Mouse (Mus musculus) ovary, postnatal 10 days (tissue): ENCODE data around the gene Mfsd2a.
A peak's percentile ranks its signal among the peaks of the same experiment; 100 is the strongest.
"Not testable (repeated sequence)": the region's sequence is repeated elsewhere in the genome, so short reads cannot be mapped to it uniquely, and the experiment has no call there.

ENCODE experiments used
- DNase-seq: peaks from one replicate; pipeline ENCODE4 v3.0.0; 2022; ENCODE audit warnings: low spot score

Mfsd2a gene

DNA sequence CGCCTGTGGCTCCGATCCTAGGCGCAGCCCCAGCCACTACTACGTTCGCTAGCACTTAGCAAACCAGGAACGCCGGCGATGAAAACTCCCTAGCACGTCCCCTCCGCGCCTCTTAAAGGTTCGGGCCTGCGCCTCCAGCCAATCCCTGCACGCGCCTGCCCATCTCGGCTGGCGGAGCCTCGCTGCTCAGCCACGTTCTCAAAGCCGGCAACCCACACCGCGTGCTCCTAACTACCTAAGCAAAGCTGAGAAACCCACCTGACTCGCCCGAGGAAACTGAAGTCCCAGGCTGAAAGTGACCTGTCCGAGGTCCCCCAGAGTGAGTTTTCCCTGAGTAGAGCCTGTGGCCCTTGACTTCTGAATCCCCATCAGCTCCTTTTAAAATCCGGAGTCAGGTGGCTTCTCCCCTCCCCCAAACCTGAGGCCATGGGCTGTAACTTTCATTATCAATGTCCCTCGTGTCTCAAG, at the start of gene Mfsd2a:
Mfsd2a (minus strand) TSS at position 89 of the 468 bp plus-strand sequence.
- DNase-seq, result no peak

DNA sequence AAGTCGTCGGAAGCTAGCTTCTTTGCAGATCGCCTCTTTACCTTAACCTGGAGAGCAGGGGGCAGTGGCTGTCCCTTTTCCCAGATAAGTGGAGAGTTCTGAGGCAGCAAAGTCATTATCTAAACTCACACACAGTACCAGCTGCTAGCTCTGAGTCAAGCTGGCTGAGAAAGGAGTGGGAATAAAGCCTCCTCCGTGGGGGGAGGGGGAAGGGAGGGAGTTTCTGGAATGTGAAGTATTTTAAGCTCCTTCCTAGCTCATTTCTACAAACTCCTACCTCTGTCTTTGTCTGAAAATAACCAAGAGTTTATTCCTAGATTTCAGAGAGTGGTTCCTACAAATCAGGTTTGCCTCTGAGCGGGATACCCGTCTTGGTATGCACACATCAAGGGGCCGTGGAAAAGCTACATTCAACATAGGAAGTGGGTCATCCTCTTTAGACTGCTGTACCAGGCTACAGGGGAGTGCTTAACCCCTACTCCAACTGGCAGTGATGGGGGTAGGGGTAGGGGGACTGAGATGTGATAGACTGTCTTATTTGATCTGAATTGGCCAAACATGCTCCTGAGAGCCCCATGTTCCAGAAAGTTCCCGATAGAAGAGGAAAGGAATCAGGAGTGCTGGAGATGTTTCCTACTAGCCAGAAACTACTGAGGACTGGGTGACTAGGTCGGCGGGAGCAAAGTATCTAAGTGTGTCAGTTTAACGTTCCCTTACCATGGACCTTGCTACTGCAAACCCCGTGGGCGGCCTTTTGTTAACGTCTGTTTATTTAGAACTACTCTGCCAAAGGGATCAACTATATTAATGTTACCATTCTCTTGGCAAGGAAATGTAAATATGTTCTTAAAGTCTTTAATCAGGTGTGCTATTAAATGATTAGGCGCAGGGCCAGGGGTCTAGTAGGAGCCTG, 44.3 kb upstream of the Mfsd2a start:
- no peak for DNase-seq

- no peak for DNase-seq
Observed at GRCm38 (mm10) chr4:123000617-123001342, 39.8 kb upstream of the Mfsd2a start.

- no peak for DNase-seq
Observed at GRCm38 (mm10) chr4:123000130-123000529, 39.1 kb upstream of the Mfsd2a start.

GRCm38 (mm10) chr4:122999263-122999691, 38.3 kb upstream of the Mfsd2a start:
- no peak for DNase-seq

- DNase-seq, result no peak
Observed at GRCm38 (mm10) chr4:122998537-122999262, 37.7 kb upstream of the Mfsd2a start.

GRCm38 (mm10) chr4:122996618-122997381, 35.8 kb upstream of the Mfsd2a start:
- peak; percentile 24 for DNase-seq

- DNase-seq, result peak; percentile 30
Observed at GRCm38 (mm10) chr4:122996221-122996617, 35.2 kb upstream of the Mfsd2a start.

DNA sequence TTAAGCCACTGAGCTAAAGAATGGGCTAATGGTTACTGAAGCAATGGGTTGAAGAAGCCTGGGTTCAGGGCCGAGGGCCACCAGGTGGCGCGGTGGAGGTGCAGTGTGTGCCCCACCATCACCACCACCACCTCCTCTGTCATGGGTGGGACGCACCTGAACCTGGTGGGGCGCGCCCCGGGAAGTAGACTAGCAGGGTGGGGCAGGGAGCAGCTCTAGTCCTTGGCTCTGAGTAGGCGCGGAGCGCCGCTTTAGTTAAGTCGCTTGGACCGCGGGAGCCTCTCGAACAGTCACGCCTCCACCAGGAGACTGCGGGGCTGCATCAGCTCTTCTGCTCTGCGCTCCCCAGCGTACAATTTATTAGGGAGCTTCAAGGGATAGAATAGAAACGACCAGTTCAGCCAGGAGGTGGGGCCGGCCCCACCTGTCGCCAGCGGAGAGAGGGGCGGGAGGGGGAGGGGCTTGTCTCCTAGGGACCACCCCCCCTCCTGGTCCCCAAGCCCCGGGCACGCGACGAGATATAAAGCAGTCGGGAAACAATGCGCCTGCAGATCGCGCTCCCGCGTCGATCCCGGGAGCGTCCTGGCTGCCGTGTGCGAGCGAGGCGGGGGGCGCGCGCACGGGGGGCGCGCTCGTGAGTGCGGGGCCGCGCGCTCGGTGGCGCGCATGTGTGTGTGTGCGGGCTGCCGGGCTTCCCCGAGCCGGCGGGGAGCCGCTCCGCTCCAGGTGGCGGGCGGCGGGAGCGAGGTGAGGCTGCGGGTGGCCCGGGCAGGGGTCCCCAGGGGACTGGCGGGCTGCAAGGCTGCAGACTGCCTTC, 34.6 kb upstream of the Mfsd2a start, which contains the start of gene Mycl:
Mycl (plus strand) TSS at position 249 of the 817 bp plus-strand sequence.
- peak; percentile 70 for DNase-seq

- no peak for DNase-seq
Observed at GRCm38 (mm10) chr4:122992276-122992675, 31.3 kb upstream of the Mfsd2a start.

DNA sequence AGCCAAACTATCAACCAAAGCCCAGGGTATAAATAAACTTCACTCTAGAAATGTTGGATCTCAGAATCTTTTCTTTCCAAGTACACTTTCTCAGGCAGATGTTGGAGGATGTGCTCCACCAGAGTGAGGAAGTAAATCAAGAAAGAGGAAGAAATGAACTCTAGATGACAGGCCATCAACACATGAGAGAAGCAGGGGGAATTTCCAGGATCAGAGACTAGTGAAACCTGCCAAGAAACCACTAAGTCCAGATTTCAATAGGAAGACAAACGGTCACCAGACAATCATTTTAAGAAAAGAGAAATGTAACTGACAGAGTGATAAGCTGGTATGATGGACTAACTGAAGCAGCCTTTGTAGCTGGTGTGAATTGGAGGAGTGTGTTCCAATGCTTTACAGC, 30.2 kb upstream of the Mfsd2a start:
- DNase-seq, result no peak

DNA sequence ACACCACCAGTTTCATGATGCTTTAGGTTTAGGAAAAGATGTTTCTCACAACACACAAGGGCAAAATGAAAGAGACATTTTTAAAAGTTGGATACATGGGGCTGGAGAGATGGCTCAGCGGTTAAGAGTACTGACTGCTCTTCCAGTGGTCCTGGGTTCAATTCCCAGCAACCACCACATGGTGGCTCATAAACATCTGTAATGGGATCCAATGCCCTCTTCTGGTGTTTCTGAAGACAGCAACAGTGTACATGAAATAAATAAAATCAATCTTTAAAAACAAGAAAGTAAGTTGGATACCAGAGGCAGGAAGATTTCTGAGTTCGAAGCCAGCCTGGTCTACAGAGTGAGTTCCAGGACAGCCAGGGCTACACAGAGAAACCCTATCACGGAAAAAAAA, 27.0 kb upstream of the Mfsd2a start:
- DNase-seq, result not testable (repeated sequence)

DNA sequence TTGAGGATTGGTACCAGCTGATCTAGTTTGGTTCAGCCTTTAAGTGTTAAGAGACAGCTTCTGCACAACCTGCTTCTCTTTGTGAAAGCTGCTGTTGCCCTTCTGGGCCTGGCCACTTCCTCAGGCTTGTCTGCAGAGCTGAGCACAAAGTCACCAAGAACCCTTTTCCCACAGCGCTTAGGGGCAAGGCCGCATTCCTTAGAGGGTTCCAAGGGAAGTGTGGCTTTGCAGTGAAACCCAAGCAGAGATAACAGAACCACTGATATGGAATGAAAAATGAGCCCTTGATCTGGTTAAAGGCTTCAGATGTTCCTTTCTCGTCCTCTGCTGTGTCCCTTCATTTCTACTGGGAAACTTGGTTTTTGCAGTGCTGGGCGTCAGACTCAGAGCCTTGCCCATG, 26.4 kb upstream of the Mfsd2a start:
- no peak for DNase-seq

- DNase-seq, result no peak
Observed at GRCm38 (mm10) chr4:122985110-122985509, 24.1 kb upstream of the Mfsd2a start.

DNA sequence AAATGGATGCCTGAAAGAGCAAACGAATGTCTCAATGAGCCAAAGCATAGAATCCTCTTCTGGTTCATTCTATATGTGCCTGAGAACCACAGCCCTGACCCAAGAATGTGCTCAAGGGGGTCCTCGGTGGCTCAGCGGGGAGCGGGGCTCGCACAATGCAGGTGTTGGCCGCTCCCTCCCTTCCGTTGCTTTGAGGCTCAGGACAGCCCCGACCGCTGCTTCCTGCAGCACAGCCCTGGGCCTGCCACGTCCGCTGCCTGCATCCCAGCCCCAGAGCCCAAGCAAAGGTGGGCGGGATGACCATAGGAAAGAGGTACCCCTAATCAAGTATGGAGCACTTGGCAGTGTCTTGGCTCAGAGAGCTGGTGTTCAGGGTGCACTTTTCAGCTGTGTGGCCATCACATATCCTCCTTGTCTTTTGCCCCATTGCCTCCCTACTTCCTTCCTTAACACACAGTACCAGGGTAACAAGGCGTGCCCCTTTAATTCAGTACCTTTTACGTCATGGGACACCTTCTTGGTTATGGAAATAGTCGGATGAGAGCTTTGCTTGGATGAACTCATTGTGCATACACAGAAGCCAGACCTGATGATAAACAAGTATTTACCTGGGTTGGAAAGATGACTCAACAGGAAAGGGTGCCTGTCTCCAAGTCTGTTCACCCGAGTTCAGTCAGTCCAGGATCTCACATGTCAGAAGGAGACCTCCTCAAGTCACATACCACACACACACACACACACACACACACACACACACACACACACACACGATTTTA, 22.7 kb upstream of the Mfsd2a start:
- no peak for DNase-seq

DNA sequence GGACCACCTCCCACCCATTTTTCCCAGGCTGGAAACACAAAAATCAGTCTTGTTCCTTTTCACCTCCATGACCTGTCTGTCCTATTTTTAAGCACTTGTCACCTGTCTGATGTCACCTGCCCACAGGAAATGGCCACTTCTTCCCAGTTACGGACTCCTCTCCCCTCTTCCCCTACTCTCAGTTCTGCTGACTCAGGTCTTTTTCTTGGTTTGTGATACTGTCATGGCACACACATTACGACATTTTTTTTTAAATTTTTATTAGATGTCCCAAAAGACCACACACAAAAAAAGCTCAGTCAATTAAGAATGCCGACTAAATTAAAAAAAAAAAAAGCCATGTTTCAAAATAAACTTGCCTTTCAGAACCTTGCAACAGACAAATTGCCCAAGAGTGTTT, 21.5 kb upstream of the Mfsd2a start:
- DNase-seq, result no peak

- DNase-seq, result no peak
Observed at GRCm38 (mm10) chr4:122981930-122982329, 20.9 kb upstream of the Mfsd2a start.

DNA sequence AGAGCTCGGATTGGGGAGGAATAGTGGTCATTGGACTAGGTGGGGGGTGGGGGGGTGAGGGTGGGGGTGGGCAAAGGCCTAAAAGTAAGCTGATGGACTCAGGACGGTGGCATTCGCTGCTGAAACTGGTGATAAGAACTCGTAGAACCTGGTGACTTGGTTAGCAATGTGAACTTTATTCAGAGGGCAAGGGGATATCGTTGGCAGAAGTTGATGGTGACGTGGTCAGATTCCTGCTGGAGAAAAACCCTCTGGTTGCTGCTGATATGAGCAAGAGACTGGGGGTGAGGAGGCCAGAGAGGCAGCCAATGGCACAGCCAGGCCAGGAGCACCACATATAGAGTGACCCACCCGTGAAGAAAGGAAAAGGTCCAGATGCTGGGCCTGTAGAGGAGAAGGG, 20.2 kb upstream of the Mfsd2a start:
- DNase-seq, result no peak

GRCm38 (mm10) chr4:122980684-122981083, 19.7 kb upstream of the Mfsd2a start:
- DNase-seq, result no peak

DNA sequence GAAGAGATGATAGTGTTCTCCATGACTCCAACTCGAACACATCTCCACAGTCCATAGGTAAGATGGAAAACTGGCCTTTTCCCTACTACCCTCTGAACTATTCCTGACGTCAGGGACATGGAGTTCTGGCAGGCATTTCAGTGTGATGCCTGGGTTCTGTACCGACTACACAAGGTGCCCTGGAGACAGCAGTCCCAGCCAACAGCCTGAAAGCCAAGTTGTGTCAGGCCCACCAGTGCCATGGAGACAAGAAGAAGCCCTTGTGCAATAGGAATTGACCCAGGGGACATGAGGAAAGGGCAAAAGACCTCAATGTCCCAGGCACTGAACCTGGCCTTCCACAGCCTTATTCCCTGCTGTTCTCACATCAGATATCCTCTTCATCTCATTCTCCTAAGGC, 18.8 kb upstream of the Mfsd2a start:
- DNase-seq, result no peak
